Mouse (Mus musculus) ES-E14 (cell line): ENCODE results near the gene Smim5. TPM values are rescaled to one million over a fixed set of nuclear protein-coding genes. Genes with fewer than 3 reads are reported as not detected.

Experiments
- DNase-seq: peaks from one replicate; pipeline ENCODE4 v3.0.0-alpha.2; 2013; ENCODE audit warnings: low read depth, low spot score
- H3K27ac ChIP-seq: 2 replicates; pipeline ENCODE4 v1.5.1; 2012; ENCODE audit warnings: low read depth, mild to moderate bottlenecking, low read length, moderate library complexity, mixed read lengths; ENCODE audit not compliant: poor library complexity, insufficient read depth, severe bottlenecking
- H3K36me3 ChIP-seq: 2 replicates; pipeline ENCODE4 v1.6.1; 2012; ENCODE audit warnings: mild to moderate bottlenecking, low read length, moderate library complexity, mixed read lengths; ENCODE audit not compliant: control insufficient read depth, poor library complexity, insufficient read depth, severe bottlenecking
- H3K4me1 ChIP-seq, 2 experiments: fragments of 150-350 bp in 1 of 2; sonication (generic) in 1 of 2; 2 replicates each; pipeline ENCODE4 v1.6.1; 2012; ENCODE audit warnings: low read length in 2 of 2, mild to moderate bottlenecking in 1 of 2, mixed read lengths in 1 of 2; ENCODE audit not compliant: control insufficient read depth in 2 of 2, insufficient read depth in 2 of 2, poor library complexity in 1 of 2
- H3K4me3 ChIP-seq, 2 experiments: fragments of 150-350 bp in 1 of 2; sonication (generic) in 1 of 2; 2 replicates each; pipeline ENCODE4 v1.5.1; 2012; ENCODE audit warnings: low read length in 2 of 2, low read depth in 1 of 2, mild to moderate bottlenecking in 1 of 2, mixed read lengths in 1 of 2; ENCODE audit not compliant: insufficient read depth in 1 of 2, poor library complexity in 1 of 2, severe bottlenecking in 1 of 2
- H3K9ac ChIP-seq: 2 replicates; pipeline ENCODE4 v1.6.1; 2012; ENCODE audit warnings: low read depth, mild to moderate bottlenecking, low read length, mixed read lengths; ENCODE audit not compliant: poor library complexity, insufficient read depth, severe bottlenecking
- H3K9me3 ChIP-seq: fragments of 150-350 bp; sonication (generic); 2 replicates; pipeline ENCODE4 v1.6.1; 2012; ENCODE audit warnings: low read depth, mild to moderate bottlenecking, low read length; ENCODE audit not compliant: control insufficient read depth, insufficient read depth
- CHD2 ChIP-seq: IDR thresholded peaks from 2 replicates; pipeline ENCODE4 v1.6.1; 2014; ENCODE audit warnings: mild to moderate bottlenecking, low read depth, low read length, inconsistent platforms
- HCFC1 ChIP-seq: IDR thresholded peaks from 2 replicates; pipeline ENCODE4 v1.6.1; 2012; ENCODE audit warnings: low read length, inconsistent platforms, borderline replicate concordance; ENCODE audit not compliant: insufficient read depth
- MAFK ChIP-seq: IDR thresholded peaks from 2 replicates; pipeline ENCODE4 v1.6.1; 2014; ENCODE audit warnings: mild to moderate bottlenecking, low read depth, low read length, inconsistent platforms; ENCODE audit not compliant: insufficient read depth
- ZC3H11A ChIP-seq: IDR thresholded peaks from 2 replicates; pipeline ENCODE4 v1.6.1; 2012; ENCODE audit warnings: low read depth, mild to moderate bottlenecking, inconsistent platforms, low read length, borderline replicate concordance
- ZNF384 ChIP-seq: IDR thresholded peaks from 2 replicates; pipeline ENCODE4 v1.6.1; 2012; ENCODE audit warnings: low read depth, low read length, inconsistent platforms
- in situ Hi-C, 2 experiments: fragments of 600-800 bp; cut with MboI; formaldehyde crosslinking; loops; one replicate each; pipeline ENCODE4 v1.15.1; 2025; ENCODE audit warnings: low sequenced_read_pairs in 2 of 2, inconsistent platforms in 1 of 2; ENCODE audit not compliant: unreplicated experiment in 2 of 2
- total RNA-seq: library from RNA; depleted of rRNA; stranded (reverse); fragments of 300-350 nt; gene quantifications from 2 replicates; pipeline ENCODE4 v1.2.3, GENCODE M21; 2012

Smim5 gene
- total RNA-seq, 1 experiment, result 0.67 TPM

- H3K4me3 ChIP-seq, result no peak overlapping the region
- H3K27ac ChIP-seq, result no peak overlapping the region
- H3K4me1 ChIP-seq, result peaks cover 0 to 8% of the 10 kb centered on the region in 2 experiments; a peak in 2 of 4 replicates
- no peak overlapping the region for H3K9ac ChIP-seq
- H3K36me3 ChIP-seq, result peaks cover 4% of the 10 kb centered on the region; the same call in 1 of the 2 replicates
- H3K9me3 ChIP-seq, result no peaks in the 10 kb centered on the region
- in situ Hi-C loops, result no loop called here
- no peak for DNase-seq
- TF ChIP-seq HCFC1 (no peak), ZNF384 (no peak), ZC3H11A (no peak), MAFK (no peak), CHD2 (no peak)
Measured at GRCm38 (mm10) chr11:115898446-115898845, 1.3 kb upstream of the Smim5 start.

DNA sequence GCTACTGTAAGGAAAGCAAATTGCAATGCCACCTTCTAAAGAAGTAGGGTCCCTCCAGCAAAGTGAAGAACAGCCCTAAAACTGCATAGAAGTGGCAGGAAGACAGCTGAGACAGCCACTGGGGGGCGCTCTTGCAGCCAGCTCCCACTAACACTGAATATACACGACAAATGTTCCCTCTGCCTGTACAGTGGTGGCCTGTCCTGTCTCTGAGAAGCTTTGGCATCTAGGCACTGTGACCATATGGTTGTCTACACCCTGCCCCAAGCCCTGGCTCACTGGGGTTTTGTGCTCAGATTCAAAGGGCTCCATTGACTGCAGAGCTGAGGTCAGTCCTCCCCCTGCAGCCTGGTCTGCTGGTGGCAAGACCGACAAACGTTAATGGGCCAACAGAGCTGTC, 880 bp upstream of the Smim5 start:
- H3K27ac ChIP-seq, result no peak overlapping the region
- H3K4me1 ChIP-seq, result peaks cover 0 to 11% of the 10 kb centered on the region in 2 experiments; a peak in 2 of 4 replicates

GRCm38 (mm10) chr11:115900561-115901337, 983 bp downstream of the Smim5 start:
- in situ Hi-C loops, result no loop called here
- TF ChIP-seq MAFK (no peak), ZC3H11A (no peak), HCFC1 (no peak), ZNF384 (no peak), CHD2 (no peak)

More for the DNA sequence above, 880 bp upstream of the Smim5 start:
- Histone ChIP-seq H3K9ac (no peak overlapping the region), H3K36me3 (peaks cover 4% of the 10 kb centered on the region; the same call in 1 of the 2 replicates), H3K9me3 (no peaks in the 10 kb centered on the region), H3K4me3 (no peak overlapping the region)
- no peak for DNase-seq
- in situ Hi-C loops, result no loop called here
- TF ChIP-seq CHD2 (no peak), ZC3H11A (no peak), HCFC1 (no peak), ZNF384 (no peak), MAFK (no peak)

GRCm38 (mm10) chr11:115901338-115902161, 1.8 kb downstream of the Smim5 start:
- H3K9me3 ChIP-seq, result no peaks in the 10 kb centered on the region
- no peak for DNase-seq
- no peak overlapping the region for H3K9ac ChIP-seq
- TF ChIP-seq CHD2 (no peak), HCFC1 (no peak), MAFK (no peak)
- peaks cover 4% of the 10 kb centered on the region; the same call in 1 of the 2 replicates for H3K36me3 ChIP-seq
- no peak overlapping the region for H3K4me3 ChIP-seq
- in situ Hi-C loops, result no loop called here
- H3K4me1 ChIP-seq, result peaks cover 0 to 18% of the 10 kb centered on the region in 2 experiments; a peak in 2 of 4 replicates
- H3K27ac ChIP-seq, result no peak overlapping the region

More at GRCm38 (mm10) chr11:115900561-115901337, 983 bp downstream of the Smim5 start:
- H3K4me3 ChIP-seq, result no peak overlapping the region
- H3K4me1 ChIP-seq, result peaks cover 0 to 18% of the 10 kb centered on the region in 2 experiments; a peak in 2 of 4 replicates
- no peak overlapping the region for H3K9ac ChIP-seq
- H3K27ac ChIP-seq, result no peak overlapping the region
- peaks cover 4% of the 10 kb centered on the region; the same call in 1 of the 2 replicates for H3K36me3 ChIP-seq
- DNase-seq, result no peak
- H3K9me3 ChIP-seq, result no peaks in the 10 kb centered on the region
